ENCODE assay signal across 8 mouse cellular contexts in the genomic region with DNA sequence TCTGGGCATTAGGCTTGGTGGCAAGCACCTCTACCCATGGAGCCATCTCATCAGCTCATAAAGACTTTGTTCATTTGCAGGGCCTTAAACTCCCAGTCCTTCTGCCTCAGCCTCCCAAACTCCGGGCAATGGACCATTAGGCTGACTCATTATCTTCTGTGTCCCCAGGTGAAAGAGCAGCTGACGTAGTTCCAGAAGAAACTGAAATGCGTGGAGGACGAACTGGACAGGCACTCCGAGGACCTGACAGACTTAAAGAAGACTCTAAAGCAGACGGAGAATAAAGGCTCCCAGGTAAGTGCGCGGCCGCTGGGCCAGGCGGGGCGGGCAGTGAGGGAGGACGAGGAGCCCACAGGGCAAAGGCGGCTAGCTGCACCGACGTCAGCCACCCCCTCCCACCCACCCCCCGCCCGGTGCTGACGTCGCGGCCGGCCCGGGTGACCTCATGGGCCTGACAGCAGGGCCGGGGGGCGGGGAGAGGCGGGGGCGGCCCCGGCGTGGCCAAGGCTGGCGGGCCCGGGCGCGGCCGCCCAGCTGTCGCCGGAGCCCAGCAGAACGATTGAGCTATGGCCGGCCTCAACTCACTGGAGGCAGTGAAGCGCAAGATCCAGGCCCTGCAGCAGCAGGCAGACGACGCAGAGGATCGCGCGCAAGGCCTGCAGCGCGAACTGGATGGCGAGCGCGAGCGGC. TPM values are rescaled to one million over a fixed set of nuclear protein-coding genes. Genes with fewer than 3 reads are reported as not detected.
DNase-seq lines count a peak whose midpoint lies in the region; ATAC-seq lines count a peak whose summit lies in the region.

A gene (plus strand): TSS at position 220 of the 690 bp plus-strand sequence.

- H3K36me3 ChIP-seq in megakaryocyte, embryonic 14.5 days (replicated peaks; ENCODE audit: low read length) = peaks cover 37% of the 10 kb centered on the region

- no peaks in the 10 kb centered on the region for H3K27me3 ChIP-seq in megakaryocyte, embryonic 14.5 days (replicated peaks)

- intact Hi-C loops in left cerebral cortex, postnatal 14 days (cut with DNase I) = no loop called here

- no peaks in the 10 kb centered on the region for H3K9me3 ChIP-seq in megakaryocyte, embryonic 14.5 days

- peaks cover 88% of the 10 kb centered on the region for H3K4me1 ChIP-seq in megakaryocyte, embryonic 14.5 days

- H3K4me3 ChIP-seq in megakaryocyte, embryonic 14.5 days (replicated peaks) = peak within 1 kb of the TSS; percentile 96

- peak; percentile 14 for ATAC-seq in activated CD4-positive, CD25-positive, alpha-beta regulatory T cell, adult 4 months

- peak; percentile 24 to 71 for DNase-seq in cerebellum, postnatal 4 days (ENCODE audit: low spot score in 2 of 2)
- peak; percentile 80 for DNase-seq in gastrocnemius, postnatal 25 days
- peak; percentile 87 for DNase-seq in induced T-regulatory cell, adult 2 months (ENCODE audit: low read depth)
- DNase-seq in left cerebral cortex, postnatal 14 days (ENCODE audit: low spot score in 2 of 2) = peak in 1 of 2 experiments; percentile 33
- peak; percentile 52 for DNase-seq in right cerebral cortex, postnatal 10 days (ENCODE audit: low spot score in 2 of 2)
- peak; percentile 71 for DNase-seq in urinary bladder, postnatal 14 days (ENCODE audit: low spot score)

RNA-seq across cellular contexts. Expression of the gene that starts here (rescaled TPM):
- 100 to 1,000 TPM; 291 to 296 TPM for polyA plus RNA-seq in activated CD4-positive, CD25-positive, alpha-beta regulatory T cell, adult 4 months (2017; shearing (Covaris generic))
- total RNA-seq in gastrocnemius, postnatal 25 days (2021) = 10 to 100 TPM; 41.3 to 53.8 TPM
- total RNA-seq in left cerebral cortex, postnatal 14 days (2021) = 10 to 100 TPM; 36.7 to 37.5 TPM
- 84.6 and 1,037 TPM in 2 replicates for polyA plus RNA-seq in megakaryocyte, embryonic 14.5 days (2012; ENCODE audit: insufficient read depth, low replicate concordance)
